Mouse (Mus musculus) ES-E14 (cell line): ENCODE measurements around the gene Ino80. TPM values are rescaled to one million over a fixed set of nuclear protein-coding genes. Genes with fewer than 3 reads are reported as not detected.

Experiments
- DNase-seq: peaks from one replicate; pipeline ENCODE4 v3.0.0-alpha.2; 2013; ENCODE audit warnings: low read depth, low spot score
- H3K27ac ChIP-seq: 2 replicates; pipeline ENCODE4 v1.5.1; 2012; ENCODE audit warnings: low read depth, mild to moderate bottlenecking, low read length, moderate library complexity, mixed read lengths; ENCODE audit not compliant: poor library complexity, insufficient read depth, severe bottlenecking
- H3K36me3 ChIP-seq: 2 replicates; pipeline ENCODE4 v1.6.1; 2012; ENCODE audit warnings: mild to moderate bottlenecking, low read length, moderate library complexity, mixed read lengths; ENCODE audit not compliant: control insufficient read depth, poor library complexity, insufficient read depth, severe bottlenecking
- H3K4me1 ChIP-seq, 2 experiments: fragments of 150-350 bp in 1 of 2; sonication (generic) in 1 of 2; 2 replicates each; pipeline ENCODE4 v1.6.1; 2012; ENCODE audit warnings: low read length in 2 of 2, mild to moderate bottlenecking in 1 of 2, mixed read lengths in 1 of 2; ENCODE audit not compliant: control insufficient read depth in 2 of 2, insufficient read depth in 2 of 2, poor library complexity in 1 of 2
- H3K4me3 ChIP-seq, 2 experiments: fragments of 150-350 bp in 1 of 2; sonication (generic) in 1 of 2; 2 replicates each; pipeline ENCODE4 v1.5.1; 2012; ENCODE audit warnings: low read length in 2 of 2, low read depth in 1 of 2, mild to moderate bottlenecking in 1 of 2, mixed read lengths in 1 of 2; ENCODE audit not compliant: insufficient read depth in 1 of 2, poor library complexity in 1 of 2, severe bottlenecking in 1 of 2
- H3K9ac ChIP-seq: 2 replicates; pipeline ENCODE4 v1.6.1; 2012; ENCODE audit warnings: low read depth, mild to moderate bottlenecking, low read length, mixed read lengths; ENCODE audit not compliant: poor library complexity, insufficient read depth, severe bottlenecking
- H3K9me3 ChIP-seq: fragments of 150-350 bp; sonication (generic); 2 replicates; pipeline ENCODE4 v1.6.1; 2012; ENCODE audit warnings: low read depth, mild to moderate bottlenecking, low read length; ENCODE audit not compliant: control insufficient read depth, insufficient read depth
- CHD2 ChIP-seq: IDR thresholded peaks from 2 replicates; pipeline ENCODE4 v1.6.1; 2014; ENCODE audit warnings: mild to moderate bottlenecking, low read depth, low read length, inconsistent platforms
- HCFC1 ChIP-seq: IDR thresholded peaks from 2 replicates; pipeline ENCODE4 v1.6.1; 2012; ENCODE audit warnings: low read length, inconsistent platforms, borderline replicate concordance; ENCODE audit not compliant: insufficient read depth
- MAFK ChIP-seq: IDR thresholded peaks from 2 replicates; pipeline ENCODE4 v1.6.1; 2014; ENCODE audit warnings: mild to moderate bottlenecking, low read depth, low read length, inconsistent platforms; ENCODE audit not compliant: insufficient read depth
- ZC3H11A ChIP-seq: IDR thresholded peaks from 2 replicates; pipeline ENCODE4 v1.6.1; 2012; ENCODE audit warnings: low read depth, mild to moderate bottlenecking, inconsistent platforms, low read length, borderline replicate concordance
- ZNF384 ChIP-seq: IDR thresholded peaks from 2 replicates; pipeline ENCODE4 v1.6.1; 2012; ENCODE audit warnings: low read depth, low read length, inconsistent platforms
- in situ Hi-C, 2 experiments: fragments of 600-800 bp; cut with MboI; formaldehyde crosslinking; loops; one replicate each; pipeline ENCODE4 v1.15.1; 2025; ENCODE audit warnings: low sequenced_read_pairs in 2 of 2, inconsistent platforms in 1 of 2; ENCODE audit not compliant: unreplicated experiment in 2 of 2
- total RNA-seq: library from RNA; depleted of rRNA; stranded (reverse); fragments of 300-350 nt; gene quantifications from 2 replicates; pipeline ENCODE4 v1.2.3, GENCODE M21; 2012

Gene Ino80
- total RNA-seq, 1 experiment: 38.8 TPM

DNA sequence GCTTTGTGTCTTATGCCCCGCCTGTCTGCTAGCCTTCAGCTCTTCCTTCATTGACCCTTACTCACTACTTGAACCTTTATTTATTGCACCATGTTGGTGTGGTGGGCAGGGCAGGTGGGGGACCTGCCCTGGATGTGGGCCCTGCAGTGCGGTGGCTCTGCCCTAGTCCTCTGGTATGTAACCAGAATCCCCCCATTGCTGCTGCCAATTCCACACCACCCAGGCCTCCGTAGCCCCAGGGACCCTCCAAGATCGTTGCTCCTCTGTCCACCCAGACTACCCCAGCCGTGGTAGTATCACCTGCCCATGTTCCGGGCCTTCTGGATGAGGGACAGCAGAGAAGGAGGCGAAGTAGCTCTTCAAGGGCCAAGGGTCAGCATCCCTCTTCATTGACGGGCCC lies 123.8 kb downstream of the Ino80 start:
- Histone ChIP-seq H3K36me3 (peaks cover 11% of the 10 kb centered on the region; the same call in 1 of the 2 replicates), H3K9me3 (no peaks in the 10 kb centered on the region), H3K9ac (no peak overlapping the region), H3K27ac (no peak overlapping the region), H3K4me1 (peaks cover 0 to 3% of the 10 kb centered on the region in 2 experiments; a peak in 1 of 4 replicates), H3K4me3 (no peak overlapping the region)
- TF ChIP-seq HCFC1: no peak
- no peak for TF ChIP-seq ZC3H11A
- no peak for TF ChIP-seq MAFK
- TF ChIP-seq ZNF384: no peak
- TF ChIP-seq CHD2: no peak
- no peak for DNase-seq
- in situ Hi-C loops: no loop called here

DNA sequence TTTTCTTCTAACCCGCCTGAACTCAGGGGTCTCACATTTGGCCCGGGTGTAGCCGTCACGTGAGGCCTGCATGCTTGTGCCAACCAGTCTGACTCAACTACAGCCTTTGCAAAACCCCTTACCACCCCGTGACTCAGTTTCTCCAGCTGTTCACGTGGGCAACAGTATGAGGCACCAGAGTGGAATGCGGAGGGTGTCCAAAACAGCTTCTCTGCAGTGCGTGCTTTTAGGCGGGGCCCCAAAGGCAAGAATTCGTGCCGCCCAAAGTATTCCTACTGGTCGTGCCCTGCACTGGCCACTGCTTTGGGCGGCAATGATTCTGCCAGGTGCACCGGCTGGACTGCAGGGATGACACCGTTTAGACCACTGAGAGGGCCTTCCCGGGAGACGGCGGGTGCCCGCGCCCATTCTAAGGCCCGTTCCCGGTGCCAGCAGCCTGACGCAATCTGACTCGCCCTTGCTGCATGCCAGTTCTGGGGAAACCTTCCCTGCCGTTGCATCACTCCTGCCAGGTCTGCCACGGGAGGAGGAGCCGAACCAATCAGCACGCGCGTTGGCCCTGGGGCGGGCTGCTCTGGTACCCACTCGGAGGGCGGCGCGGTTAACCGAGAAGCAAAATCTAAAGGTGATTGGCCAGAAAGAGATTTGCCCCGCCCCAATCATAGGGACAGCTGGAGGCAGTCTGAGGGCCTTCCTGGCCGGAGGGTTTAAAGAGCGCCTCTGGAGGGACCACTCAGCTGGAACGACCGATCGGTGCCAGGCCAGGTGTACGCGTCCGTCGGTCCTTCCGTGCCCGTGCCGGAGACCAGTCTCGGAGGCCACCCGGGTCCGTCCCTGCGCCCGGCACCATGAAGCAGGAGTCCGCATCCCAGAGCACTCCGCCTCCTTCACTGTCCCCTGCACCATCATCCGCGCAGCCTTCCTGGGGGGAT lies 126.7 kb downstream of the Ino80 start, which contains the start of gene Chac1:
TSS of gene Chac1 (plus strand) at position 675 of the 932 bp plus-strand sequence.
- Histone ChIP-seq H3K27ac (peak within 1 kb of the TSS; percentile 59; the same call in 1 of the 2 replicates), H3K36me3 (peaks cover 11% of the 10 kb centered on the region; the same call in 1 of the 2 replicates), H3K4me3 (peak within 1 kb of the TSS; percentile 88 to 94), H3K9ac (peak within 1 kb of the TSS; percentile 93), H3K4me1 (peaks cover 0 to 3% of the 10 kb centered on the region in 2 experiments; a peak in 1 of 4 replicates), H3K9me3 (no peaks in the 10 kb centered on the region)
- in situ Hi-C loops: no loop called here
- TF ChIP-seq ZNF384 (no peak), HCFC1 (no peak), ZC3H11A (no peak), MAFK (no peak), CHD2 (no peak)
- peak; percentile 87 for DNase-seq

DNA sequence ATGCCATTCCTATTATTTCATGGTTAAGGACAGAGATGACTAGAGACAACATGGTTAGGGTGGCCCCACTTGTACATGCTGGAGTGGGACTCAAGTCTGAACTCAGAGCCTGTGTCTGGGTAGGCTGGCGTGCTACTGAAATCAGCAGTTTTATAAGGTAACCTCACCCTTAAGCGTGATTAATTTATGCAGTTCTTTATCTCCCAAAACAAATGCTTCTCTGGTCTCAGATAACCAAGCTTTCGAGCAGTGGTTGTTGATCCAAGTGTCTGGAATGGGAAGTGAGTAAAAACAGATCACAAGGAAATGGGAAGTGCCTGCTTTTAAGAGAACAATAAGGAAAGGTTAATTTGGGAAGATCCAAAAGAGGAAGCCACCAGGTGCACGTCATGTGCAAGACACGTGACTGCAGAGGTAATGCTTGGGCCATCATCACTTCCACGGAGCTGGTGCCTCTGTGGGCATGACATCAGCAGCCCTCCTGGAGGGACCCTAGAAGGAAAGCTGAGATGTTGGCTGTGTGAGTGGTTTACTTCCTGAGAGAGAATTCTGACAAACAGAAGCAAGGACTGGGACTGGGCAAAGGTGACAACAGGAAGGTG lies 132.8 kb downstream of the Ino80 start:
- no peak for TF ChIP-seq HCFC1
- Histone ChIP-seq H3K36me3 (no peaks in the 10 kb centered on the region), H3K9ac (no peak overlapping the region), H3K9me3 (no peaks in the 10 kb centered on the region), H3K27ac (no peak overlapping the region), H3K4me1 (peaks cover 0 to 2% of the 10 kb centered on the region in 2 experiments; a peak in 1 of 4 replicates), H3K4me3 (no peak overlapping the region)
- DNase-seq: no peak
- in situ Hi-C loops: loop anchor here in 1 of 2 experiments (25.0 kb wide), 1 partner anchor 168 kb away; no protein-coding TSS in a partner anchor

DNA sequence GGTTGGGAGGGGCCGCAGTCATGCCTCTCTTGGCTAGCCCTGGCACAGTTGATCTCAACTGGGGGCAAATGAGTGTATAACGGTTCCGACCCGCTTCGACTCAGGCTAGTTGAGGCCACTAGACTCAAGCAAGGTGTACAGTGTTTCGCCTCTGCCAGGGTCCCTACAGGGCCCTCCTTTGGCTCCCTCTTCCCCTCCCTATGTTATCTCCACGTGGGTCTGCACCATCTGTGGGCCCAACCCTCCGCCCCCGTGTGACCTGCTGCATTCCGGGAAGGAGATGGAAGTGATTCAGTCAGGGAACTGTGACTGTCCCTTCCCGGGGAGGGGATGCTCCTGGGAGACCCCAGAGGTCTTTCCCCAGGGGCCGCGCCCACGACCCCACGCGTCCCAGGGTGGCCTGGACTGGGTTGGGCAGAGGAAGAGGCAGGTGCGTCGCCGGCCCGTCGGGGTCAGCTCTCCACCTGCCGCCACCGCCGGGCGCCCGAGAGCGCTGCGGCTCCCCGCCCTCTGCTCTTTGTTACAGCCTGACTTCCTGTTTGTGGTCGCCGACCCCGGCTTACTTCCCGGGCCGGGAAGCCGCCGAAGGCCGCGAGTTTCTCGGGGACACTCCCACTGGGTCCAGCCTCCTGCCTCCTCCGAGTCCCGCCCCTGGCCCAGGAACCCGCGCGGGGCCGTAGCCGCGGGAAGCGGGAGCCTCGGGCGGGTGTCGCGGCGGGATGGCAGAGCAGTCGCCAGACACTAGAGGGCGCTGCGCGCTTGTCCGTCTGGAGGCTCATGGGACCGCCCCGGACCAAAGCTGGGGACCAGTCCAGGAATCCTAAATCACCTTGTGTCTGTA lies 139.8 kb downstream of the Ino80 start:
- H3K36me3 ChIP-seq: no peaks in the 10 kb centered on the region
- TF ChIP-seq ZC3H11A: peak; percentile 46; the same call in 1 of the 2 replicates
- TF ChIP-seq MAFK: no peak
- 0 out of 2 replicates have a peak, but pooled peaks have one; percentile 19 for TF ChIP-seq HCFC1
- no peak for TF ChIP-seq CHD2
- no peak for TF ChIP-seq ZNF384
- peak overlapping the region; percentile 71 to 80 for H3K4me3 ChIP-seq
- H3K9me3 ChIP-seq: no peaks in the 10 kb centered on the region
- peak; percentile 66 for DNase-seq
- H3K9ac ChIP-seq: peak overlapping the region; percentile 75
- H3K27ac ChIP-seq: no peak overlapping the region
- in situ Hi-C loops: loop anchor here (10.0 to 25.0 kb wide), 2 partner anchors 167 to 175 kb away; no protein-coding TSS in a partner anchor
- peaks cover 0 to 5% of the 10 kb centered on the region in 2 experiments; a peak in 1 of 4 replicates for H3K4me1 ChIP-seq
